Mouse (Mus musculus): ENCODE measurements around the gene Clgn.
A peak's percentile ranks its signal among the peaks of the same experiment; 100 is the strongest.

DNA sequence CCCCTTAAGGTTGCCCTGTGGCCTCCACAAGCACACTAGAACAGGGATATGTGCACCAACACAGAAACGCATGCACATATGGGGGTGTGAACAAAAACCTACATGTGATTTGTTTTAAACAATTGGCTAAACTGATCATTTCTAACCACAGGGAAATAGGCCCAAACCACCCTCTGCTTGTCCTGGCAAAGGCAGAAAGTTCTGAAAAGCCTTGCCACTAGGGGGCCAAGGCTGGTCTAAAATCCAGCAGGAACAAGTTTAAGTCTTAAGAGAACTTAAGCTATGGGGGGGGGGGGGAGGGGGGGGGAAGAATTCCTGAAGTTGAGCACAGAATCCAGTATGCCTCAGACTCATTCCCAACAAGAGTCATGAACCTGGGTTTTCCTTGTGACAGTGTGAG is 60.3 kb downstream of the Clgn start:
- TF ChIP-seq EP300 (IDR thresholded peaks at IDR 0.05) (no peak), CTCF (IDR thresholded peaks at IDR 0.05) (peak; percentile 62)
